Mouse (Mus musculus) CH12.LX (cell line): Measurements from ENCODE around the gene Adora3. TPM values are rescaled to one million over a fixed set of nuclear protein-coding genes. Genes with fewer than 3 reads are reported as not detected.

Experiments
- DNase-seq: peaks from one replicate; pipeline ENCODE4 v3.0.0-alpha.2; 2013; ENCODE audit errors: extremely low read depth
- H3K27ac ChIP-seq: 2 replicates; pipeline ENCODE4 v1.5.1; 2012; ENCODE audit warnings: low read depth, mild to moderate bottlenecking, control low read depth, moderate library complexity; ENCODE audit not compliant: insufficient read depth
- H3K27me3 ChIP-seq: replicated peaks from 2 replicates; pipeline ENCODE3; 2012; ENCODE audit warnings: inconsistent platforms
- H3K36me3 ChIP-seq, 2 experiments: replicated peaks in 1 of 2; 2 replicates each; pipeline versions ENCODE3 to v1.6.1; 2012; ENCODE audit warnings: inconsistent platforms in 1 of 2, low read length in 1 of 2, mild to moderate bottlenecking in 1 of 2, mixed read lengths in 1 of 2, moderate library complexity in 1 of 2; ENCODE audit not compliant: control insufficient read depth in 1 of 2, insufficient read depth in 1 of 2
- H3K4me1 ChIP-seq, 2 experiments: 2 replicates each; pipeline ENCODE4 v1.6.1; 2012; ENCODE audit warnings: inconsistent platforms in 1 of 2, moderate library complexity in 1 of 2; ENCODE audit not compliant: insufficient read depth in 2 of 2, control insufficient read depth in 1 of 2
- H3K4me2 ChIP-seq: 2 replicates; pipeline ENCODE4 v1.6.1; 2012; ENCODE audit warnings: low read depth, mild to moderate bottlenecking, control low read depth; ENCODE audit not compliant: poor library complexity, insufficient read depth, severe bottlenecking
- H3K4me3 ChIP-seq, 3 experiments: fragments of 150-350 bp in 1 of 3; sonication (generic) in 1 of 3; replicated peaks in 1 of 3; 2 replicates each; pipeline versions ENCODE3 to v1.5.1; 2011 to 2012; ENCODE audit warnings: low read depth in 2 of 3, low read length in 2 of 3, mild to moderate bottlenecking in 2 of 3, moderate library complexity in 2 of 3, control low read depth in 1 of 3, improper control_type of control experiment in 1 of 3, inconsistent platforms in 1 of 3, mixed read lengths in 1 of 3; ENCODE audit not compliant: poor library complexity in 1 of 3
- H3K79me2 ChIP-seq: replicated peaks from 2 replicates; pipeline ENCODE4 v1.6.1; 2012; ENCODE audit warnings: mild to moderate bottlenecking, moderate library complexity; ENCODE audit not compliant: control insufficient read depth, poor library complexity, insufficient read depth, severe bottlenecking; ENCODE audit errors: extremely low read depth
- H3K9ac ChIP-seq: 2 replicates; pipeline ENCODE4 v1.6.1; 2012; ENCODE audit warnings: low read depth, mild to moderate bottlenecking, control low read depth, moderate library complexity; ENCODE audit not compliant: insufficient read depth
- H3K9me3 ChIP-seq: replicated peaks from 2 replicates; pipeline ENCODE3; 2012; ENCODE audit warnings: low read length, inconsistent platforms, mixed read lengths
- BHLHE40 ChIP-seq: IDR thresholded peaks from 2 replicates; pipeline ENCODE4 v1.6.1; 2011; ENCODE audit warnings: mild to moderate bottlenecking, low read depth, low read length, improper control_type of control experiment
- CHD1 ChIP-seq: IDR thresholded peaks from 2 replicates; pipeline ENCODE4 v1.6.1; 2012; ENCODE audit warnings: low read depth, low read length, improper control_type of control experiment, inconsistent platforms
- CHD2 ChIP-seq: IDR thresholded peaks from 2 replicates; pipeline ENCODE4 v1.6.1; 2011; ENCODE audit warnings: low read length, improper control_type of control experiment
- CTCF ChIP-seq, 2 experiments: IDR thresholded peaks in 1 of 2; conservative IDR thresholded peaks in 1 of 2; 2 replicates each; pipeline ENCODE4 v1.5.1; 2011 to 2012; ENCODE audit warnings: low read depth in 2 of 2, low read length in 2 of 2, improper control_type of control experiment in 1 of 2, inconsistent platforms in 1 of 2, mild to moderate bottlenecking in 1 of 2, moderate library complexity in 1 of 2
- E2F4 ChIP-seq: IDR thresholded peaks from 2 replicates; pipeline ENCODE4 v1.6.1; 2011; ENCODE audit warnings: low read depth, low read length, improper control_type of control experiment; ENCODE audit not compliant: insufficient replicate concordance
- ELF1 ChIP-seq: IDR thresholded peaks from 2 replicates; pipeline ENCODE4 v1.6.1; 2014; ENCODE audit warnings: low read depth, mild to moderate bottlenecking, inconsistent platforms, low read length, improper control_type of control experiment
- EP300 ChIP-seq: IDR thresholded peaks from 2 replicates; pipeline ENCODE4 v1.6.1; 2011; ENCODE audit warnings: low read length, improper control_type of control experiment
- ETS1 ChIP-seq: conservative IDR thresholded peaks from 2 replicates; pipeline ENCODE4 v1.6.1; 2012; ENCODE audit warnings: low read depth, mild to moderate bottlenecking, inconsistent platforms, low read length, improper control_type of control experiment, moderate library complexity
- IRF4 ChIP-seq: IDR thresholded peaks from 2 replicates; pipeline ENCODE4 v1.6.1; 2014; ENCODE audit warnings: low read depth, mild to moderate bottlenecking, inconsistent platforms, low read length, improper control_type of control experiment
- JUN ChIP-seq: IDR thresholded peaks from 2 replicates; pipeline ENCODE4 v1.6.1; 2011; ENCODE audit warnings: low read depth, mild to moderate bottlenecking, low read length, improper control_type of control experiment, moderate library complexity; ENCODE audit not compliant: insufficient read depth
- JUND ChIP-seq: conservative IDR thresholded peaks from 2 replicates; pipeline ENCODE4 v1.6.1; 2011; ENCODE audit warnings: low read depth, low read length, improper control_type of control experiment
- KAT2A ChIP-seq: IDR thresholded peaks from 2 replicates; pipeline ENCODE4 v1.6.1; 2012; ENCODE audit warnings: low read length, improper control_type of control experiment, inconsistent platforms; ENCODE audit not compliant: insufficient replicate concordance
- MAFK ChIP-seq: IDR thresholded peaks from 2 replicates; pipeline ENCODE4 v1.6.1; 2011; ENCODE audit warnings: low read length, improper control_type of control experiment; ENCODE audit not compliant: insufficient replicate concordance
- MAX ChIP-seq: IDR thresholded peaks from 2 replicates; pipeline ENCODE4 v1.6.1; 2011; ENCODE audit warnings: low read length, improper control_type of control experiment
- MAZ ChIP-seq: IDR thresholded peaks from 2 replicates; pipeline ENCODE4 v1.6.1; 2012; ENCODE audit warnings: low read depth, mild to moderate bottlenecking, inconsistent platforms, low read length, improper control_type of control experiment, moderate library complexity
- MEF2A ChIP-seq: IDR thresholded peaks from 2 replicates; pipeline ENCODE4 v1.6.1; 2014; ENCODE audit warnings: low read depth, mild to moderate bottlenecking, inconsistent platforms, low read length, improper control_type of control experiment, borderline replicate concordance
- MXI1 ChIP-seq: IDR thresholded peaks from 2 replicates; pipeline ENCODE4 v1.6.1; 2011; ENCODE audit warnings: mild to moderate bottlenecking, low read depth, low read length, improper control_type of control experiment
- MYC ChIP-seq: IDR thresholded peaks from 2 replicates; pipeline ENCODE4 v1.6.1; 2011; ENCODE audit warnings: low read depth, mild to moderate bottlenecking, improper control_type of control experiment, low read length
- NRF1 ChIP-seq: IDR thresholded peaks from 2 replicates; pipeline ENCODE4 v1.6.1; 2014; ENCODE audit warnings: low read depth, mild to moderate bottlenecking, inconsistent platforms, low read length, improper control_type of control experiment, moderate library complexity
- POLR2A ChIP-seq: IDR thresholded peaks from 2 replicates; pipeline ENCODE4 v1.6.1; 2011; ENCODE audit warnings: low read depth, mild to moderate bottlenecking, improper control_type of control experiment, low read length
- SIN3A ChIP-seq: IDR thresholded peaks from 2 replicates; pipeline ENCODE4 v1.6.1; 2012; ENCODE audit warnings: low read length, improper control_type of control experiment, inconsistent platforms
- SMC3 ChIP-seq: IDR thresholded peaks from 2 replicates; pipeline ENCODE4 v1.6.1; 2011; ENCODE audit warnings: low read depth, low read length, improper control_type of control experiment
- TCF12 ChIP-seq: IDR thresholded peaks from 2 replicates; pipeline ENCODE4 v1.6.1; 2014; ENCODE audit warnings: low read depth, mild to moderate bottlenecking, inconsistent platforms, low read length, improper control_type of control experiment
- UBTF ChIP-seq: IDR thresholded peaks from 2 replicates; pipeline ENCODE4 v1.6.1; 2012; ENCODE audit warnings: low read depth, mild to moderate bottlenecking, inconsistent platforms, low read length, improper control_type of control experiment, moderate library complexity
- USF1 ChIP-seq: IDR thresholded peaks from 2 replicates; pipeline ENCODE4 v1.6.1; 2014; ENCODE audit warnings: low read depth, mild to moderate bottlenecking, inconsistent platforms, low read length, improper control_type of control experiment
- USF2 ChIP-seq: conservative IDR thresholded peaks from 2 replicates; pipeline ENCODE4 v1.6.1; 2011; ENCODE audit warnings: low read depth, low read length, improper control_type of control experiment
- ZC3H11A ChIP-seq: IDR thresholded peaks from 2 replicates; pipeline ENCODE4 v1.6.1; 2012; ENCODE audit warnings: low read depth, mild to moderate bottlenecking, inconsistent platforms, low read length, improper control_type of control experiment
- ZKSCAN1 ChIP-seq: IDR thresholded peaks from 2 replicates; pipeline ENCODE4 v1.6.1; 2012; ENCODE audit warnings: low read depth, inconsistent platforms, low read length, improper control_type of control experiment, borderline replicate concordance
- ZMIZ1 ChIP-seq: IDR thresholded peaks from 2 replicates; pipeline ENCODE4 v1.6.1; 2012; ENCODE audit warnings: low read depth, mild to moderate bottlenecking, inconsistent platforms, low read length, improper control_type of control experiment
- dilution Hi-C: fragments of 300-500 bp; cut with MboI; formaldehyde crosslinking; loops from 2 replicates; pipeline ENCODE4 v1.14.3; 2020; ENCODE audit warnings: low sequenced_read_pairs; ENCODE audit not compliant: extremely low pct_unique_long_range_greater_than_20kb, extremely low pct_ligation_motif_present
- in situ Hi-C: fragments of 300-500 bp; cut with MboI; formaldehyde crosslinking; loops from 3 replicates; pipeline ENCODE4 v1.14.3; 2019; ENCODE audit warnings: low sequenced_read_pairs, low pct_ligation_motif_present, low pct_unique_long_range_greater_than_20kb, mixed read lengths
- polyA plus RNA-seq: library from polyadenylated mRNA; unstranded; fragments of >175 nt; gene quantifications from 2 replicates; pipeline ENCODE4 v1.2.1, GENCODE M21; 2012; ENCODE audit warnings: low read depth; ENCODE audit not compliant: insufficient read length
- total RNA-seq, 2 experiments: library from RNA; depleted of rRNA; stranded (reverse); fragments of 300-350 nt in 1 of 2; fragments of >200 nt in 1 of 2; gene quantifications; 2 replicates each; pipeline ENCODE4 v1.2.3; 2012 to 2014

Gene Adora3
- total and polyA plus RNA-seq, 3 experiments, result 0.54 to 1.4 (median 1.1) TPM

DNA sequence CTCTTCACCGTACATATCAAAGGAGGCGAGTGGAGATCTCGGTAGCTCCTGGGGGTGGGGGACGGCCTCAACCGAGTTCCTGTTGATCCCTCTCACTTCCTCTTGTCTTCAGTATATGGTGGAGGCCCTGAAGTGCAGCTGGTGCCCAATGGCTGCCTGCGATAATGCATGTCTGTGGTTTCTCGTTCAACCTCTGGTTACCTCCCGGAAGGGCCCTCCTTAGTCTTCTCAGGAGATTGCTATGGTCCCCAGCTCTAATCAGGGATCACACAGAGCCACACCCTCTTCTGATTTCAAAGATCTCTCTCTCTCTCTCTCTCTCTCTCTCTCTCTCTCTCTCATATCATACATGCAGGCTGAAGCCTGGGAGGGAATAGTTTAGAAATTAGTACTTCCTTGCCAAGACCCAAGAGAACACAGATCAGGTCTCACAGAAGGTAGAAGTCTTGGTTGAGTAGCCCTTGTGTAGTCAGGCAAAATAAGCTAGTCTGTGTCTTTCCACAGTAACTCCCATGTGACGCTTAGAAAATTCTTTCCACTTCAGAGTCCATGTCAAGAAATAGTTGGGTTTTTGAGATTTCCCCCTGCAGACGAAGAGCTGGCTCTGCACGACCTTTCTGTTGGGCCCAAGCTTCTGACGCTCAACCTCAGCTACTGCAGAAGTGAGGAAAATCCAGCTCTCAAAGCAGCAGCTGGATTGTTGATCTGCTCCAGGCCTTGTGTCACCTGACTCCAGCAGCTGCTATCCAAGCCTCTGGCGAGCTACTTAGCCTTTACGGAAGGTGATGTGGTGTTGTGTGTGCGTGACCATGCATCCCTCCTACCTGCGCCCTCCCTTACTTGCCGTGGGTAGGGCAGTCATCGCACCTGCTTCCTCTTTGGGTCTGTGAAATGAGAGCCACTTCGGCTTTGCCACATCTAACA lies 22.2 kb downstream of the Adora3 start (continued):
- peak; percentile 89 for TF ChIP-seq MAZ
- TF ChIP-seq CHD2, result peak; percentile 90

DNA sequence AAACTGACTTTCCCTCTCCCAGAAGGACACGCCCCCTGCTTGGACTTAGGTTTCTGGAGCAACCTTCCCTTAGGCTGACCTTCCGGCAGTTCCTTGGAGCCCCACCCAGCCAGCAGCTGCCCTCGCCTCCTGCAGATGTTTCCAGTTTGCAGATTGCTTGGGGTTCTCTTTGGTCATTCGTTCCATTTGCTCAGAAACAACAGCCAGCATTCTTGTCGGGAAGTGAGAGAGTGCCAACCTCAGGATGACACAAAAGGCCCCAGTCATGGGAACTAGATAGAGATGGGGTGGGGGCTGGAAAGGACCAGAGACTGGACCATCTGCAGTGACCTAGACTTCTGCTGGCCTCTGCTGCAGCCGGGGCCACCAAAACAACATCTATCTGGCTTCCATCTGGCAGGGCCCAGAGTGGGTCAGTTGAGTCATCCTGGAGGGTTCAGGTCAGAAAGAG lies 23.3 kb downstream of the Adora3 start:
- Histone ChIP-seq H3K4me3 (peak overlapping the region; percentile 12 to 67 (median 53)), H3K4me2 (peak overlapping the region; percentile 48), H3K4me1 (peaks cover 8 to 46% of the 10 kb centered on the region in 2 experiments), H3K36me3 (no peaks in the 10 kb centered on the region), H3K27me3 (no peaks in the 10 kb centered on the region), H3K27ac (peak overlapping the region; percentile 97), H3K79me2 (no peaks in the 10 kb centered on the region), H3K9ac (peak overlapping the region; percentile 93), H3K9me3 (peaks cover 3% of the 10 kb centered on the region)
- peak; percentile 67 for DNase-seq
- in situ Hi-C loops, result loop anchor here (5.0 kb wide), 1 partner anchor 72 kb away; no protein-coding TSS in a partner anchor
- dilution Hi-C loops, result no loop called here
- TF ChIP-seq E2F4 (no peak), MAZ (peak; percentile 65), ETS1 (peak; percentile 94), MXI1 (peak; percentile 59; the same call in 1 of the 2 replicates), CHD2 (peak; percentile 74), IRF4 (peak; percentile 16; the same call in 1 of the 2 replicates), JUN (peak; percentile 77), POLR2A (no peak), SMC3 (no peak), CHD1 (no peak), USF2 (no peak), ELF1 (peak; percentile 38; the same call in 1 of the 2 replicates), UBTF (no peak), EP300 (peak; percentile 81), ZMIZ1 (0 out of 2 replicates have a peak, but pooled peaks have one; percentile 41), JUND (0 out of 2 replicates have a peak, but pooled peaks have one; percentile 53), MEF2A (peak; percentile 70; the same call in 1 of the 2 replicates), MAFK (0 out of 2 replicates have a peak, but pooled peaks have one; percentile 23), KAT2A (no peak), TCF12 (peak; percentile 92), BHLHE40 (peak; percentile 52; the same call in 1 of the 2 replicates), NRF1 (no peak), MAX (peak; percentile 46; the same call in 1 of the 2 replicates), MYC (no peak), ZKSCAN1 (no peak), USF1 (no peak), CTCF (conservative IDR thresholded peaks at IDR 0.05 in 1 of 2, IDR thresholded peaks at IDR 0.05 in 1 of 2; ENCODE audit: low read depth in 2 of 2, low read length in 2 of 2) (no peak), SIN3A (peak; percentile 79), ZC3H11A (no peak)
